Mouse (Mus musculus) brain, embryonic 14.5 days (tissue): ENCODE measurements around the gene Creb3l1.

ENCODE experiments used
- CTCF ChIP-seq: fragments of 200-500 bp; IDR thresholded peaks from 2 replicates; pipeline ENCODE4 v1.5.1; 2012; ENCODE audit warnings: inconsistent platforms, mild to moderate bottlenecking, moderate library complexity, borderline replicate concordance; ENCODE audit not compliant: insufficient read depth, insufficient read length; ENCODE audit errors: extremely low read depth
- POLR2A ChIP-seq: fragments of 200-500 bp; IDR thresholded peaks from 2 replicates; pipeline ENCODE4 v1.6.1; 2012; ENCODE audit warnings: mild to moderate bottlenecking, inconsistent platforms, borderline replicate concordance; ENCODE audit not compliant: poor library complexity, insufficient read depth, insufficient read length, severe bottlenecking; ENCODE audit errors: extremely low read depth

DNA sequence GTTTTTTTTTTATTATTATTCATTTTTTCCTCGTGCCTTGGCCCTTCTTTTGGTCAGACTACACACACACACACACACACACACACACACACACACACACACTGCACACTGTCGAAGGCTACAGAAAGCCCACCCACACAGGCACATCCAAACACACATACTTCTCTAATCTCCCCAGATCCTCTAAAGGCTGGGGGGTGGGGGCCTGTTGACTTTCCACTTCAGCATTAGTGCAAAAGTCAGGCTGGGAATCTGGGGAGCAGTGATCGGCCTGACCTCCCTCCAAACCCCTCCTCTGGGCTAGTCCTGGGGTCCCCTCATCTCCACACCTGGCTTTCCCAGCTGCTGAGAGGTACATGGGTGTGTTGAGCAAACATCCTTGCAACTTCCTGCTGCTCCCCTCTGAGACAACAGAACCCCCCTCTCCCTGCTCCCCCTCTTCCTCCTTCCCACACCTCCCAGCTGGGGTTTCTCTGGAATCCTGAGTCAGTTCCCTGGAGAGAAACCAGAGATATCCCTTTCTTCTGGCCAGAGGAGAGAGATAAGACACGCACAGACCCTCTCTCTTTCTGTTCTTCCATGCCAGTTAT lies 3.5 kb downstream of the Creb3l1 start:
- no peak for TF ChIP-seq CTCF
- TF ChIP-seq POLR2A, result no peak
